Mouse (Mus musculus): ENCODE data around the gene Mettl21e. TPM values are rescaled to one million over a fixed set of nuclear protein-coding genes. Genes with fewer than 3 reads are reported as not detected.
"Not testable (repeated sequence)": the region's sequence is repeated elsewhere in the genome, so short reads cannot be mapped to it uniquely, and the experiment has no call there.

Mettl21e gene
- total RNA-seq (2012; rRNA removed) (not detected in 2 replicates), polyA plus RNA-seq (2012; ENCODE audit: insufficient read depth in 1 of 2, insufficient read length in 2 of 2, low read depth in 1 of 2, low replicate concordance in 2 of 2, missing spikeins in 1 of 2) (not detected)

DNA sequence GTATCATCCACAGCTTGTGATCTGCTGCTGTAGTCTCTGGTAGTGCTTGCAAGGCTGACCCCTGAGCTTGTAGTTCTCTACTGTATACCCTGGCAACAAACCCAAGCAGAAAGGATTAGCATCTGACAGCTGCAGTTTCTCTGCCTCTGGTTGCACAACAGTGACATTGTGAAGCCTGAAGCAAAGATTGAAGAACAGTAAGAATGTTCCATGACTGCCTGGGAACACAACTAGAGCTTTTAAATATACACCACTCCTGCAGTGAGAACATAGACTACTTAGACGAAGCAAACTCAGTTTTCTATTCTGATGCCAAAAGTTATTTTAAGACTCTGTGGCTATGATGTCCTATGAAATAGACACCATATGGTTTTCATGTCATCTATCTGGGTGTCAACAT is at the start of gene Mettl21e:
Mettl21e (minus strand) TSS at position 86 of the 400 bp plus-strand sequence.
- H3K27ac ChIP-seq (ENCODE audit: control insufficient read depth, low read depth, low read length): no peak within 1 kb of the TSS
- H3K79me2 ChIP-seq (ENCODE audit: control insufficient read depth, insufficient read depth, low read length, poor library complexity): no peaks in the 10 kb centered on the region
- no peak within 1 kb of the TSS for H3K9ac ChIP-seq (ENCODE audit: control insufficient read depth, low read depth, low read length, poor library complexity, severe bottlenecking)
- no peaks in the 10 kb centered on the region for H3K4me1 ChIP-seq (ENCODE audit: control insufficient read depth in 1 of 2, insufficient read depth in 2 of 2, low read length in 2 of 2)
- H3K4me3 ChIP-seq (ENCODE audit: control insufficient read depth in 1 of 2, insufficient read depth in 1 of 2, low read depth in 2 of 2, low read length in 2 of 2): no peak within 1 kb of the TSS
- no peaks in the 10 kb centered on the region for H3K27me3 ChIP-seq (ENCODE audit: control insufficient read depth in 1 of 2, insufficient read depth in 2 of 2, low read length in 2 of 2)
- H3K36me3 ChIP-seq (ENCODE audit: control insufficient read depth in 1 of 2, insufficient read depth in 2 of 2, low read length in 2 of 2): no peaks in the 10 kb centered on the region
- H3K9me3 ChIP-seq (replicated peaks; ENCODE audit: insufficient read depth, low read length): no peaks in the 10 kb centered on the region
- TF ChIP-seq TAL1 (IDR thresholded peaks at IDR 0.05; ENCODE audit: low read length) (no peak), USF1 (IDR thresholded peaks at IDR 0.05; ENCODE audit: low read depth, low read length) (no peak), MYC (IDR thresholded peaks at IDR 0.05; ENCODE audit: low read depth, low read length) (no peak), CHD1 (IDR thresholded peaks at IDR 0.05; ENCODE audit: low read depth, low read length) (no peak), NELFE (IDR thresholded peaks at IDR 0.05; ENCODE audit: low read depth, low read length) (no peak), POLR2AphosphoS2 (IDR thresholded peaks at IDR 0.05; ENCODE audit: low read length) (no peak), GATA1 (IDR thresholded peaks at IDR 0.05; ENCODE audit: low read depth, low read length) (no peak), NRF1 (IDR thresholded peaks at IDR 0.05; ENCODE audit: insufficient read depth, low read depth, low read length, poor library complexity, severe bottlenecking) (no peak), RAD21 (IDR thresholded peaks at IDR 0.05; ENCODE audit: low read depth, low read length) (no peak), MYB (IDR thresholded peaks at IDR 0.05; ENCODE audit: low read depth, low read length) (no peak), E2F4 (IDR thresholded peaks at IDR 0.05; ENCODE audit: borderline replicate concordance, low read depth, low read length) (no peak), USF2 (IDR thresholded peaks at IDR 0.05; ENCODE audit: borderline replicate concordance in 1 of 2, insufficient read depth in 1 of 2, low read depth in 1 of 2, low read length in 2 of 2) (no peak), TCF12 (IDR thresholded peaks at IDR 0.05; ENCODE audit: low read depth, low read length) (no peak), EP300 (IDR thresholded peaks at IDR 0.05; ENCODE audit: low read depth in 1 of 2, low read length in 2 of 2) (no peak), CTCF (IDR thresholded peaks at IDR 0.05 in 2 of 3, conservative IDR thresholded peaks at IDR 0.05 in 1 of 3; ENCODE audit: control insufficient read depth in 1 of 3, insufficient read depth in 1 of 3, low read depth in 2 of 3, low read length in 3 of 3, poor library complexity in 1 of 3, severe bottlenecking in 1 of 3) (no peak), GABPA (IDR thresholded peaks at IDR 0.05; ENCODE audit: low read depth, low read length) (no peak), POLR2A (IDR thresholded peaks at IDR 0.05; ENCODE audit: control insufficient read depth in 1 of 2, insufficient read depth in 1 of 2, low read depth in 1 of 2, low read length in 2 of 2, poor library complexity in 1 of 2) (no peak), SMC3 (IDR thresholded peaks at IDR 0.05; ENCODE audit: low read depth, low read length) (no peak), MAFK (IDR thresholded peaks at IDR 0.05; ENCODE audit: borderline replicate concordance, low read depth, low read length) (no peak)
- no peak for DNase-seq (ENCODE audit: low read depth, low spot score)

DNA sequence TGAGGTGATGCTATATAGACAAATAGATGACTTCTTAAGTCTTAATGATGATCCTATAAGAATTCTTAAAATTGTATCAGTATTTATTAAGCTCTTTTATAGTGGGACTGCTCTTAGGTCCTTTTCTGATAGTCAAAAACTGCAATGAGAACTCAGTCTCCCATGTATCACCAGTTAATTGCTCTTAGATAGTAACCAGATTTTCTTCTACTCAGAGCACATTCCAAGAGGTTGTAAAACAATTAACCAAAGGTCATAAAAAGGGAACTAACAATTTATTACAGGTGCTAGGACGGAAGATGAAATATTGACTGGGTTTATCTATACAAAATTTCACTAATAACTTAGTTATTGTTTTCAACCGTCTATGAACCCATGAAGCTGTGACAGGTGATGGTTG is 21.7 kb upstream of the Mettl21e start:
- H3K79me2 ChIP-seq (ENCODE audit: control insufficient read depth, insufficient read depth, low read length, poor library complexity); H3K4me1 ChIP-seq (ENCODE audit: control insufficient read depth in 1 of 2, insufficient read depth in 2 of 2, low read length in 2 of 2); H3K9ac ChIP-seq (ENCODE audit: control insufficient read depth, low read depth, low read length, poor library complexity, severe bottlenecking); H3K4me3 ChIP-seq (ENCODE audit: control insufficient read depth in 1 of 2, insufficient read depth in 1 of 2, low read depth in 2 of 2, low read length in 2 of 2); H3K9me3 ChIP-seq (replicated peaks; ENCODE audit: insufficient read depth, low read length); H3K27me3 ChIP-seq (ENCODE audit: control insufficient read depth in 1 of 2, insufficient read depth in 2 of 2, low read length in 2 of 2); DNase-seq (ENCODE audit: low read depth, low spot score); H3K27ac ChIP-seq (ENCODE audit: control insufficient read depth, low read depth, low read length); H3K36me3 ChIP-seq (ENCODE audit: control insufficient read depth in 1 of 2, insufficient read depth in 2 of 2, low read length in 2 of 2): not testable (repeated sequence)

Measured in MEL (cell line).